Mouse (Mus musculus) brown adipose tissue, adult 24 weeks (tissue): ENCODE measurements around the gene Lrrc28. TPM values are rescaled to one million over a fixed set of nuclear protein-coding genes. Genes with fewer than 3 reads are reported as not detected.

Source experiments
- polyA plus RNA-seq: library from polyadenylated mRNA; stranded (reverse); fragments of >200 nt; gene quantifications from 2 replicates; pipeline ENCODE4 v1.2.4, GENCODE M21; 2012; ENCODE audit not compliant: missing spikeins, insufficient read depth, insufficient read length

Lrrc28 gene
- polyA plus RNA-seq, 1 experiment = 11.2 TPM

Other genes with a start within 250 kb of the Lrrc28 start
- gene Ttc23, start 2.1 kb upstream of the Lrrc28 start, polyA plus RNA-seq = 13.3 and 16.1 TPM in 2 replicates
- 5.0 and 8.7 TPM in 2 replicates for gene Synm, start 114.5 kb upstream of the Lrrc28 start, polyA plus RNA-seq